Mouse (Mus musculus) neutrophil, adult 59 days (primary cell): ENCODE results near the gene Bdh2. TPM values are rescaled to one million over a fixed set of nuclear protein-coding genes. Genes with fewer than 3 reads are reported as not detected.

Experiments
- total RNA-seq, 2 experiments: library from RNA; stranded (reverse); gene quantifications; 1 replicate in 1 of 2; 2 replicates in 1 of 2; pipeline ENCODE4 v1.2.4; 2023

The Bdh2 gene
- total RNA-seq: under 1 TPM in 1 of 2 experiments, not detected in 1; 0.64 TPM

DNA sequence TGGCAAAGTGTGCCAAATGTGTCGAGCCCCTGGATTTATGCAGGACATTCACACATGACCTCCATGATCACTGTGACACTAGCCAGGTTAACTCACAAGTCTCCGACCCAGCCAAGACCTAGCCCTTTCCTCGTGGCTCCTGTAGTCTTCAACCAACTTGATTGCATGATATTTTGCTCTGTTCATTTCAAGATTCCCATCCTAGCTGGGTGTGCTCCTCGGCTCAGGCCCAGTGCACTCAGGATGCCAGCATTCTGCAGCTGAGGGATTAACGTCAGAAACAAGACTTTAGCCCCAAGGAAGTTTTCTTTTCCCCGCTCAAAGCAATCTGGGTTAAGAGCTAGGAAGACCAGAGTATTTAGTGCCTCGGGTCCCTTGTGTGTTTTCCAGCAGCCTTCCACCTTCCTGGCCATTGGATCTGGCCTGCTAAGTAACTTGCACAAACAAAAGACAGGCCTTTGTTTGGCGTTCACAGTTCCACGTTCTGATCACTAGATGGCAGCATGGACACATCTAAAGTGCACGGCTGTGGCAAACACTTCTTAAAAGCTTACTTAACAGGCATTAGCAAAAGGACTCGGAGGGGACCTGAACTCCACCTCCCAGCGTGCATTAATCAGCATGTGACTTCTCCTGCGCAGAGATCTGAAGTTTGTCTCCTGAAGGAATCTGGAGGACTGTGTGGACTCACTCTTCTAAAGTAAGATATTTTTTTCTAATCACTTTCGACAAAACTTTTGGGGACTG is at the start of gene Bdh2:
Gene Bdh2 (plus strand): TSS at position 553 of the 747 bp plus-strand sequence.

DNA sequence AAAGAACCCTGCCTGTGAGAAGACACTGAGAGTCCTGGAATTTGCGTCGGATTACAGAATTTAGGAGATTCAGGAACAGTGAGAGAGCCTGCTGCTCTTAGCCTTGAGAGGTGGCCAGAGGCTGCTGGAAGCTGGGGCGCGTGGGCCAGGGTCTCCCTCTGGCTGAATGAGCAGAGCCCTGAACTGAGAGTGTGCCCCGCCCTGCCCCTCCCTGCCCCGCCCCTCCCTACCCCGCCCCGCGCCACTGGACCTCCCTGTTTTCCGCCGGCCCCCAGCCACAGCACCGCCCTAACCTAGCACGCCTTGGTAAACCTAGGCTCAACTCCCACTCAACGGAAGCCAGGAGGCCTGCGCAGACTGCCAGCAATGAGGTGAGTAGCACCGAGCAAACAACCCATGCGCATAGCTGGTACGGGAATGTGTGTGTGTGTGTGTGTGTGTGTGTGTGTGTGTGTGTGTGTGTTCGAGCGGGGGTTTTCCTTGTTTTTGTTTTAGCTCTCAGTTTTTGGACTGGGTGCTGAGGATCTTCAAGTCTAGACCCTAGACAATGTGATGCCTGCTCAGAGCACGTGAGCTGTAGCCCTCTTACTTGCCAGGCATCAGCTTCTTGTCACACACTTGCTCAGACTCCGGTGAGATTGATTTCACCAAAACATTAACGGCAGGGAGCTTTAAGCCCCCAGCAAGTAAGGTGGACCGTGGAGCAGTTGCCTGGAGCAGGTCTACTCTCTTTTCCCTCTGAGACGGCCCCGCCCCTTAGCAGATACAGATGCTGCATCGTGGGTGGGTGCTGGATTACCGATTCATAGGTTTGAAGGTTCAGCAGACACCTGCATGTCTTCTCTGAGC is 26.6 kb downstream of the Bdh2 start, which contains the start of gene Slc9b2:
Gene Slc9b2 (plus strand): TSS at position 290 of the 849 bp plus-strand sequence.

DNA sequence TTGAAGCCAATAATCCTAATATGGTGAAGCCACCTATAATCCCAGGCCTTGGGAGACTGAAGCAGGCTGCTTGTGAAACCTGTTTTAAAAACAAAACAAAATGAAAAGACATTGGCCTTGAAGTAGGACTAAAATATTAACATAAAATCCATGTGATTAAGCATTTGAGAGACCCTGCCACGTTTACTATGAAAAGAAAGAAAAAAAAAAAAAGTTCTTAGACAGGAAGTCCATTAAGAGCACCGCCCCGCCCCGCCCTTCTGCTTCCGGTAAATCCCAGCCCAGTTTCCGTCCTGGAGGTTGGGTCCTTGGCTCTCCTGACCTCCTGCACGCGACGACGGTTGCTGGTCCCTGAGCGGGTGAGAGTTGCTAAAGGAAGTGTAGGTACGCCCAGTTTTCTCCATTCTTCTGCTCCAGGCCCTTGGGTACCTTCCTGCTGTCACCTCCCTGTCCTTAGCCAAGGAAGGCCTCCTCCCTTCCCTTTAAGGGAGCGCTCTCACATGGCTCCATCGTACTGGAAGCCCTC is 66.8 kb downstream of the Bdh2 start, which contains the start of gene Slc9b1:
Gene Slc9b1 (plus strand): TSS at position 291 of the 526 bp plus-strand sequence.

Other genes starting within 250 kb of the Bdh2 start
- gene Cenpe, start 68.7 kb upstream of the Bdh2 start, total RNA-seq: 10 to 100 TPM; 24.6 to 26.1 TPM
- gene Slc9b2, start 26.5 kb downstream of the Bdh2 start, total RNA-seq: not detected
- gene Slc9b1, start 66.8 kb downstream of the Bdh2 start, total RNA-seq: not detected
- 10 to 100 TPM; 21.1 to 22.8 TPM for gene Cisd2, start 142.7 kb downstream of the Bdh2 start, total RNA-seq
- 100 to 1,000 TPM; 437 to 481 TPM for gene Ube2d3, start 156.9 kb downstream of the Bdh2 start, total RNA-seq
- 10 to 100 TPM; 24.3 to 25.2 TPM for gene Manba, start 204.4 kb downstream of the Bdh2 start, total RNA-seq